Mouse (Mus musculus) brown adipose tissue, adult 24 weeks (tissue): ENCODE results near the gene Mtrf1. TPM values are rescaled to one million over a fixed set of nuclear protein-coding genes. Genes with fewer than 3 reads are reported as not detected.

Experiments
- polyA plus RNA-seq: library from polyadenylated mRNA; stranded (reverse); fragments of >200 nt; gene quantifications from 2 replicates; pipeline ENCODE4 v1.2.4, GENCODE M21; 2012; ENCODE audit not compliant: missing spikeins, insufficient read depth, insufficient read length

The Mtrf1 gene
- polyA plus RNA-seq, 1 experiment: 17.8 TPM

Other genes starting within 250 kb of the Mtrf1 start
- not detected in 2 replicates for gene Zfp957, start 150.4 kb upstream of the Mtrf1 start, polyA plus RNA-seq
- 325 and 446 TPM in 2 replicates for gene Rgcc, start 96.1 kb upstream of the Mtrf1 start, polyA plus RNA-seq
- 10.9 and 12.1 TPM in 2 replicates for gene Naa16, start 7.0 kb upstream of the Mtrf1 start, polyA plus RNA-seq
- 2.8 and 3.5 TPM in 2 replicates for gene Kbtbd7, start 28.7 kb downstream of the Mtrf1 start, polyA plus RNA-seq
- not detected in 2 replicates for gene Kbtbd6, start 54.1 kb downstream of the Mtrf1 start, polyA plus RNA-seq
- 10.0 and 11.5 TPM in 2 replicates for gene Elf1, start 83.4 kb downstream of the Mtrf1 start, polyA plus RNA-seq
- 25.0 and 28.1 TPM in 2 replicates for gene Wbp4, start 83.7 kb downstream of the Mtrf1 start, polyA plus RNA-seq
- 156 and 182 TPM in 2 replicates for gene Sugt1, start 189.9 kb downstream of the Mtrf1 start, polyA plus RNA-seq